Mouse (Mus musculus) E14TG2a.4 (cell line): ENCODE data around the gene Ttpal.
"Not testable (repeated sequence)": the region's sequence is repeated elsewhere in the genome, so short reads cannot be mapped to it uniquely, and the experiment has no call there.

ENCODE experiments used
- CTCF ChIP-seq: conservative IDR thresholded peaks from 2 replicates; pipeline ENCODE4 v1.5.1; 2014; ENCODE audit warnings: low read length
- NANOG ChIP-seq: IDR thresholded peaks from 2 replicates; pipeline ENCODE4 v1.6.1; 2014; ENCODE audit warnings: borderline replicate concordance, low read length, mixed read lengths
- POU5F1 ChIP-seq: IDR thresholded peaks from 2 replicates; pipeline ENCODE4 v1.6.1; 2014; ENCODE audit warnings: low read length, borderline replicate concordance

- not testable (repeated sequence) for TF ChIP-seq NANOG, CTCF, POU5F1
Measured at GRCm38 (mm10) chr2:163621401-163621800, 19.3 kb downstream of the Ttpal start.
